ENCODE assay signal across 8 mouse cellular contexts in genomic region chr2:31067696-31068245, GRCm38 (mm10).
DNase-seq lines count a peak whose midpoint lies in the region; ATAC-seq and TF ChIP-seq lines count a peak whose summit lies in the region.
"Had no signal": no experiment of that assay in that cellular context is flagged by ENCODE, and none has a peak within 500 bp of the region (broad histone marks: within the 10 kb centered on the region; RNA-seq: fewer than 3 reads in every experiment).

No protein-coding gene starts in this region.

- peak overlapping the region; percentile 88 for H3K27ac ChIP-seq in layer of hippocampus, adult 2 months
- H3K27ac ChIP-seq in embryonic facial prominence, embryonic 11.5 days (replicated peaks; ENCODE audit: low read depth, low read length), result peak overlapping the region; percentile 74
- peak overlapping the region; percentile 73 for H3K27ac ChIP-seq in forebrain, embryonic 15.5 days (replicated peaks)
- peak overlapping the region; percentile 70 for H3K27ac ChIP-seq in midbrain, embryonic 13.5 days

- no peak overlapping the region for H3K4me3 ChIP-seq in layer of hippocampus, adult 2 months
- H3K4me3 ChIP-seq in embryonic facial prominence, embryonic 11.5 days (ENCODE audit: low read depth, low read length), result no peak overlapping the region
- H3K4me3 ChIP-seq in forebrain, embryonic 15.5 days, result no peak overlapping the region
- no peak overlapping the region for H3K4me3 ChIP-seq in midbrain, embryonic 13.5 days (replicated peaks)
- H3K4me3 ChIP-seq: erythroblast, embryonic 14.5 days had no signal

- no peak overlapping the region for H3K4me2 ChIP-seq in embryonic facial prominence, embryonic 11.5 days (ENCODE audit: low read depth, low read length)
- H3K4me2 ChIP-seq in forebrain, embryonic 15.5 days (replicated peaks), result no peak overlapping the region
- H3K4me2 ChIP-seq in midbrain, embryonic 13.5 days (replicated peaks), result no peak overlapping the region

- no peaks in the 10 kb centered on the region; the same call in 1 of the 2 replicates for H3K36me3 ChIP-seq in embryonic facial prominence, embryonic 11.5 days (replicated peaks; ENCODE audit: control insufficient read depth, insufficient read depth, low read depth, low read length)
- H3K36me3 ChIP-seq in forebrain, embryonic 15.5 days, result no peaks in the 10 kb centered on the region; the same call in 1 of the 2 replicates
- peaks cover 6% of the 10 kb centered on the region for H3K36me3 ChIP-seq in midbrain, embryonic 13.5 days

- WGBS in embryonic facial prominence, embryonic 11.5 days, result 47% methylated on average over 7 of the region's 7 CpGs
- WGBS in forebrain, embryonic 15.5 days, result 36% methylated on average over 7 of the region's 7 CpGs
- 45% methylated on average over 7 of the region's 7 CpGs for WGBS in midbrain, embryonic 13.5 days

- no peaks in the 10 kb centered on the region for H3K27me3 ChIP-seq in embryonic facial prominence, embryonic 11.5 days (ENCODE audit: control insufficient read depth, insufficient read depth, low read length)
- no peaks in the 10 kb centered on the region for H3K27me3 ChIP-seq in forebrain, embryonic 15.5 days
- no peaks in the 10 kb centered on the region for H3K27me3 ChIP-seq in midbrain, embryonic 13.5 days

- no peaks in the 10 kb centered on the region for H3K9me3 ChIP-seq in embryonic facial prominence, embryonic 11.5 days (replicated peaks; ENCODE audit: control insufficient read depth, low read length)
- H3K9me3 ChIP-seq in forebrain, embryonic 15.5 days, result no peaks in the 10 kb centered on the region
- H3K9me3 ChIP-seq in midbrain, embryonic 13.5 days, result peaks cover 6% of the 10 kb centered on the region; the same call in 1 of the 2 replicates

- no peaks in the 10 kb centered on the region for H3K4me1 ChIP-seq in embryonic facial prominence, embryonic 11.5 days (ENCODE audit: control insufficient read depth, insufficient read depth, low read length)
- H3K4me1 ChIP-seq in forebrain, embryonic 15.5 days, result peaks cover 27% of the 10 kb centered on the region
- H3K4me1 ChIP-seq in midbrain, embryonic 13.5 days (replicated peaks), result peaks cover 19% of the 10 kb centered on the region

- no peak for ATAC-seq in embryonic facial prominence, embryonic 11.5 days (replicated peaks; ENCODE audit: insufficient number of reproducible peaks, low FRiP score, low TSS enrichment, low read depth)
- ATAC-seq in forebrain, embryonic 15.5 days (replicated peaks), result no peak
- ATAC-seq in midbrain, embryonic 13.5 days, result no peak

- H3K9ac ChIP-seq in embryonic facial prominence, embryonic 11.5 days (replicated peaks; ENCODE audit: low read length), result no peak overlapping the region; the same call in 1 of the 2 replicates
- no peak overlapping the region for H3K9ac ChIP-seq in forebrain, embryonic 15.5 days (replicated peaks)
- H3K9ac ChIP-seq in midbrain, embryonic 13.5 days (replicated peaks), result no peak overlapping the region

- DNase-seq in layer of hippocampus, adult 2 months (ENCODE audit: low spot score in 2 of 2), result no peak
- no peak for DNase-seq in layer of hippocampus, postnatal 10 days (ENCODE audit: low spot score in 2 of 2)
- DNase-seq in embryonic facial prominence, embryonic 11.5 days (ENCODE audit: low spot score), result no peak
- no peak for DNase-seq in urinary bladder, postnatal 4 days (ENCODE audit: low spot score in 2 of 2)
- DNase-seq in layer of hippocampus, adult 9-11 months, result no peak

- no peak for TF ChIP-seq CTCF in layer of hippocampus, adult 2 months (conservative IDR thresholded peaks at IDR 0.05)
